Mouse (Mus musculus) MEL (cell line): ENCODE measurements around the gene Nprl3.

ENCODE experiments used
- CHD2 ChIP-seq: IDR thresholded peaks from 2 replicates; pipeline ENCODE4 v1.6.1; 2011; ENCODE audit warnings: low read length, improper control_type of control experiment
- CTCF ChIP-seq, 3 experiments: IDR thresholded peaks in 2 of 3; conservative IDR thresholded peaks in 1 of 3; 2 replicates each; pipeline ENCODE4 v1.5.1; 2011 to 2012; ENCODE audit warnings: low read length in 3 of 3, low read depth in 2 of 3, mild to moderate bottlenecking in 2 of 3, improper control_type of control experiment in 1 of 3, inconsistent platforms in 1 of 3, mixed read lengths in 1 of 3, moderate library complexity in 1 of 3; ENCODE audit not compliant: control insufficient read depth in 1 of 3, insufficient read depth in 1 of 3, poor library complexity in 1 of 3, severe bottlenecking in 1 of 3
- E2F4 ChIP-seq: IDR thresholded peaks from 2 replicates; pipeline ENCODE4 v1.6.1; 2011; ENCODE audit warnings: low read depth, low read length, improper control_type of control experiment, borderline replicate concordance
- EP300 ChIP-seq, 2 experiments: IDR thresholded peaks; 2 replicates each; pipeline ENCODE4 v1.6.1; 2011; ENCODE audit warnings: improper control_type of control experiment in 2 of 2, low read length in 2 of 2, low read depth in 1 of 2, mild to moderate bottlenecking in 1 of 2
- GATA1 ChIP-seq: IDR thresholded peaks from 2 replicates; pipeline ENCODE4 v1.6.1; 2011; ENCODE audit warnings: low read depth, low read length, improper control_type of control experiment
- MAFK ChIP-seq: IDR thresholded peaks from 2 replicates; pipeline ENCODE4 v1.6.1; 2011; ENCODE audit warnings: low read depth, mild to moderate bottlenecking, low read length, improper control_type of control experiment, borderline replicate concordance
- MAX ChIP-seq: IDR thresholded peaks from 2 replicates; pipeline ENCODE4 v1.6.1; 2011; ENCODE audit warnings: low read length, improper control_type of control experiment
- MAZ ChIP-seq: IDR thresholded peaks from 2 replicates; pipeline ENCODE4 v1.6.1; 2012; ENCODE audit warnings: low read depth, mild to moderate bottlenecking, inconsistent platforms, low read length, improper control_type of control experiment
- NRF1 ChIP-seq: IDR thresholded peaks from 2 replicates; pipeline ENCODE4 v1.6.1; 2014; ENCODE audit warnings: low read depth, mild to moderate bottlenecking, inconsistent platforms, low read length, improper control_type of control experiment, moderate library complexity; ENCODE audit not compliant: poor library complexity, insufficient read depth, severe bottlenecking
- POLR2A ChIP-seq, 2 experiments: IDR thresholded peaks; 2 replicates each; pipeline ENCODE4 v1.6.1; 2011 to 2012; ENCODE audit warnings: low read length in 2 of 2, mild to moderate bottlenecking in 2 of 2, control low read depth in 1 of 2, improper control_type of control experiment in 1 of 2, low read depth in 1 of 2, moderate library complexity in 1 of 2; ENCODE audit not compliant: control insufficient read depth in 1 of 2, insufficient read depth in 1 of 2, poor library complexity in 1 of 2
- POLR2AphosphoS2 ChIP-seq: IDR thresholded peaks from 2 replicates; pipeline ENCODE4 v1.6.1; 2011; ENCODE audit warnings: low read length, improper control_type of control experiment
- UBTF ChIP-seq: IDR thresholded peaks from 2 replicates; pipeline ENCODE4 v1.6.1; 2012; ENCODE audit warnings: low read depth, mild to moderate bottlenecking, inconsistent platforms, low read length, improper control_type of control experiment, moderate library complexity, borderline replicate concordance; ENCODE audit not compliant: insufficient read depth
- USF1 ChIP-seq: IDR thresholded peaks from 2 replicates; pipeline ENCODE4 v1.6.1; 2014; ENCODE audit warnings: low read depth, mild to moderate bottlenecking, inconsistent platforms, low read length, improper control_type of control experiment, moderate library complexity
- ZNF384 ChIP-seq: IDR thresholded peaks from 2 replicates; pipeline ENCODE4 v1.6.1; 2012; ENCODE audit warnings: low read depth, mild to moderate bottlenecking, inconsistent platforms, low read length, improper control_type of control experiment

DNA sequence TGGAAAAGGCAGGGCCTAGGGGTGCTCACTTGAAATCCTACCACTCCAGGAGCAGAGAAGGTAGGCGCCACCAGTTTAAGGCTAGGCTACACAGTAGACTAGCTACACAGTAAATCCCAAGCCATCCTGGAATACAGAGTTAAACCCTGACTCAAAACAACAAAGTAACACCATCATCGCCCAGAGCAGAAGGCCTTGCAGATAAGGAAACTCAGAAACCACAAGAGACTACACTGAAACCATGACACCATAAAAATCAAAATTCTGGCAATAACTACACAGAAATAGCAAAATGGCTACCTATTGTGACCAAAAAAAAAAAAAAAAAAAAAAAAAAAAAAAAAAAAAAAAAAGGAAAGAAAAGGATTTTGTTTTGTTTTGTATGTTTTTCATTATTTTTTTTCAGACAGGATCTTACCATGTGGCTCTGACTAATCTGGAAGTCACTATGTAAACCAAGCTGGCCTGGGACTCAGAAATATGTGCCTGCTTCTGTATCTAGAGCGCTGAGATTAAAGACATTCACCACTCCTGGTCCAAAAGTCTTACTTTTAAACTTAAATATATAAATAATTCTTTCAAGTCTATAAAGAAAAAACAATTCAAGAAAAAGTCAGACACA, 2.3 kb downstream of the Nprl3 start:
- no peak for TF ChIP-seq CTCF (IDR thresholded peaks at IDR 0.05 in 2 of 3, conservative IDR thresholded peaks at IDR 0.05 in 1 of 3; ENCODE audit: control insufficient read depth in 1 of 3, insufficient read depth in 1 of 3, low read depth in 2 of 3, low read length in 3 of 3, poor library complexity in 1 of 3, severe bottlenecking in 1 of 3)
- no peak for TF ChIP-seq UBTF
- peak; percentile 91 for TF ChIP-seq ZNF384
- no peak for TF ChIP-seq POLR2A (IDR thresholded peaks at IDR 0.05; ENCODE audit: control insufficient read depth in 1 of 2, insufficient read depth in 1 of 2, low read depth in 1 of 2, low read length in 2 of 2, poor library complexity in 1 of 2)
- TF ChIP-seq NRF1: 0 out of 2 replicates have a peak, but pooled peaks have one; percentile 4
- peak; percentile 98 for TF ChIP-seq GATA1
- TF ChIP-seq MAFK: peak; percentile 91
- no peak for TF ChIP-seq E2F4
- no peak for TF ChIP-seq CHD2
- TF ChIP-seq POLR2AphosphoS2: 0 out of 2 replicates have a peak, but pooled peaks have one; percentile 36
- peak; percentile 65 for TF ChIP-seq MAX
- 0 out of 2 replicates have a peak, but pooled peaks have one; percentile 30 for TF ChIP-seq MAZ
- peak; percentile 18; the same call in 1 of the 2 replicates for TF ChIP-seq USF1
- peak; percentile 96 for TF ChIP-seq EP300 (IDR thresholded peaks at IDR 0.05; ENCODE audit: low read depth in 1 of 2, low read length in 2 of 2)
